Mouse (Mus musculus) CD4-positive helper T cell, adult 2 months (primary cell): ENCODE measurements at regions not wholly inside any gene's neighbourhood (a gene's known extent, or its start where the extent isn't known, plus 50 kb on each side); places are given as distances from the start of the nearest gene placed in this dataset.
A peak's percentile ranks its signal among the peaks of the same experiment; 100 is the strongest.

Experiments used
- DNase-seq: peaks from one replicate; pipeline ENCODE4 v3.0.0-alpha.2; 2012; ENCODE audit warnings: low read depth, missing footprints, low spot score

DNA sequence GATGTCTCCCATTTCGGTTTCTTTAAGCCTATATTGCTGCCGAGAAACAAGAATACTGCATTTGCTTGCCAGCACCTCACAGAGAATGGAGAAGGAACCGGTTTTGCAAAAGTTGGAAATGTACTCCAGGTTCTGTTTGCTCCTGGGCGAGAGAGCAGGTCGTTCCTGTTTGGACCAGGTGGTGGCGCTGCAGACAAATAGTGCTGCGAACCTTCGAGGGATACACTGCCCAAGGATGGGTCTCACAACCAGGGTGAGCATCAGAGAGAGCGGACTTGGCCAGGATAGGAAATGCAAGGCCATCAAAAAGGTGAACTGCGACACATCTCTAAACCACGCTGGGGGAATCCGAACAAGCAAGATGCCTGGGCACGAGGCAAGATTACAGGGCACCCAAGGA, 54.0 kb upstream of the Ets2 start:
- DNase-seq: peak; percentile 41

DNA sequence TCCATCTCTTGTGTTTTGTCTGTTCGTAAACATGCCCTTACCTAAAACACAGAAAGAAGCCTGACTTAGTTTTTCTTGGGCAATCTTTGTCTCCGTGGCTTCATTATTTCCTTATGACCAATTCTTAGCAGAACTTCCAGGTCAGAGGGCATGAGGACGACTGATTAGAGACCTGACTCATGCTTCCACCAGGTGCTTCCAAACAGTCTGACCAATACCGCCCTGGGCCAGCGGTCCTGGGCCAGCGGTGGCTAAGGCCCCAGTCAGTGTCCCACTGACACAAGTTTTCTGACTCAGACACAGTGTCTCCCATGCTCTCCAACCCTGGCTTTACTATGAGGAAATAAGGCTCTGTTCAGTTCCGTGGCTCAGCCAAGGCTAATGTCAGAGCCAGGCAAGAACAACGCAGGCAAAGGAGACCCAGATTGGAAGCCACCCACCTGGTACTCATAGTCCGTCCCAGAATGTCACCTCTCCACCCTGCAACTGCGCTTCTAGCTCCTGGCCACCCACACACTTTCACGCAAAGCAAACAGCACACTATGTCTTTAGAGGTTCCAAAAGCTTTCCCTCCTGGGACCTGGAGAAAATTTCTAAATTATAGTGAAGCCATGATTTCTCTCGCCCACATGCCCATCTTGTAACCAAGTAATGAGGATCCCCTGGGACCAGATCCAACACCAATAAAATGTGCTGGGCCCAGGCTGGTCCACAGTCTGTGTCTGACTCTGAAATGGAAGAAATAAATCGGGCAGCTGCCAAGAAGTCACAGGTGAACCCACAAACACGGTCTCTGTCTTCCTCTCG, 56.6 kb upstream of the Erg start:
- DNase-seq: no peak

DNA sequence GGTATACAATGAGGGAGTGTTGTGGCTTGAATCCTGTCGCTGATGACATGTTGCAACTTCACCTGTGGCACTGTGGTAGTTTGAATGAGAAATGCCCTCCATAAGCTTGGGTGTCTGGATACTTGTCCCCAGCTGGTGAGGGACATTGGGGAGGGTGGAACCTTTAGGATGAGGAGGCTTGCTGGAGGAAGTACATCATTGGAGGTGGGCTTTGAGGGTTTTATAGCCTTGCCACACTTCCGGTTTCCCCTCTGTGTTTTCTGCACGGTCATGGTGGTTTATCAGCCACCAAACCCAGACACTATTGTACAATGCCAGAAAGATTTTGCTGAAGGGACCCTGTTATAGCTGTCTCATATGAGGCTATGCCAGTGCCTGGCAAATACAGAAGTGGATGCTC, 54.3 kb upstream of the Erg start:
- DNase-seq: no peak

DNA sequence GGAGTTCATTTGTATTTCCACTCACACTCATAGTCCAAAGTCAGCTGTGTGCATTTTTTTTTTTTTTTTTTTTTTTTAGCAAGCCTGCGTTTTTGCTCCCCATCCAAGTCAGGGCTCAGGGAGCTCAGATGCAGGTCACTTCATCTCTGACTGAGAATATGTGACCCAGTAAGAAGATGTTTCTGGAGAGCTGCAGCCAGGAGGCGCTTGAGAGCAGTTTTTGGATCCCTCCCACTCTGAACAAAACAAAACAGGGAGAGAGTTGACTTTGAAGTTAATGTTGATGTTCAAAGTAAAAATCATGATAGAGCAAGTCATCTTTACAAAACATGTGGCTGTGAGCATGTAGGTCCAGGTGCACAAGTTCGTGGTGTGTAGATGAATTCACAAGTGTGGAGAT, 53.3 kb upstream of the Erg start:
- DNase-seq: peak; percentile 12

DNA sequence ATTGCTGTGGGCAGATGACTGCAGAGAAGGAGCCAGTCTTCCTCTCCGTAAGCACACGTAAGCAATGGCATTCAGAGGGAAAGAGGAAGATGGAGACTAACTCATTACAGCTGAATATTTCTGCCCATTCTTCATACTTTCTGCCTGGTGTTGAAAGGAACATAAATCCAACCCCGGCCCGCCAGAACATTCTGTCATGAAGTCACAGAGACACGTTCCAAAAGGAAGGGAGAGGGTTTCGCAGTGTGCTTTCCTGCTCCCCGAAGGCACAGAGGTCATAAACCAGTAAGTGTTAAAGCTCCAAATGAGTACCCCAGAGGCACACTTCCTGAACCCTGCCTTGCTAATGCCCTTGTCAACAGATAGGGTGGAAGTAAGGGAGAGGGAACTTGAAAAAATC, 51.5 kb upstream of the Erg start:
- DNase-seq: no peak

DNA sequence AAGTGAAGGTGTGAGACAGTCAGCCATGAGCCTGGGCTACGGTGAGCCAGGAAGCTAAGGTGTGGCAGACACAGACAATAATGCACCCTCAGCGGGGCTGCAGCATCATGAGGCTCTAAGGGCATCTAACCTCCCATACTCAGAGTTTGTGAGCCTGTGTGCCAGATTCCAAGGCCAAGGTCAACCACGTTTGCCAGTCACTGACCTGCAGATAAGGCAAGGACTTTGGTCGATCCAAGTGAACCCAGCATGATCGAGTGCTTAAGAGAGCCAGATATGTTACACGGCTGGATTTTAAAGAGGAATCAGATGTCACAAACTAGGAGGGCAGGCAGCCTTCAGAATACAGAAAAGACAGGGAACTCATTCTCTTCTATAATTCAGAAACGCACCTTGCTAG, 50.2 kb upstream of the Erg start:
- no peak for DNase-seq
